Mouse (Mus musculus) intestine, embryonic 14.5 days (tissue): Measurements from ENCODE around the gene Sgsm1. TPM values are rescaled to one million over a fixed set of nuclear protein-coding genes. Genes with fewer than 3 reads are reported as not detected.
A peak's percentile ranks its signal among the peaks of the same experiment; 100 is the strongest.

Experiments
- ATAC-seq: fragments of 200-750 bp; cut with Nextera tagmentation; replicated peaks from 2 replicates; pipeline ENCODE4 v1.8.0; 2017; ENCODE audit warnings: low read depth, moderate number of reproducible peaks, moderate TSS enrichment, moderate library complexity; ENCODE audit not compliant: low FRiP score, low TSS enrichment
- DNase-seq: peaks from one replicate; pipeline ENCODE4 v3.0.0-alpha.2; 2018; ENCODE audit warnings: low spot score
- H3K27ac ChIP-seq: fragments of 300-500 bp; sonication (generic); 2 replicates; pipeline ENCODE4 v1.5.1; 2014; ENCODE audit warnings: low read depth, mild to moderate bottlenecking, control low read depth
- H3K27me3 ChIP-seq: fragments of 300-500 bp; sonication (generic); replicated peaks from 2 replicates; pipeline ENCODE4 v1.6.1; 2014; ENCODE audit warnings: low read length, control low read depth; ENCODE audit not compliant: control insufficient read depth, insufficient read depth
- H3K36me3 ChIP-seq: fragments of 300-500 bp; sonication (generic); 2 replicates; pipeline ENCODE4 v1.6.1; 2014; ENCODE audit warnings: low read length, control low read depth; ENCODE audit not compliant: control insufficient read depth, insufficient read depth
- H3K4me1 ChIP-seq: fragments of 300-500 bp; sonication (generic); replicated peaks from 2 replicates; pipeline ENCODE4 v1.6.1; 2014; ENCODE audit warnings: low read length, control low read depth, mixed read lengths; ENCODE audit not compliant: control insufficient read depth, insufficient read depth
- H3K4me2 ChIP-seq: fragments of 300-500 bp; sonication (generic); 2 replicates; pipeline ENCODE4 v1.6.1; 2014; ENCODE audit warnings: low read length
- H3K4me3 ChIP-seq: fragments of 300-500 bp; sonication (generic); 2 replicates; pipeline ENCODE4 v1.5.1; 2014; ENCODE audit warnings: low read depth, low read length, control low read depth, mixed read lengths
- H3K9ac ChIP-seq: fragments of 300-500 bp; sonication (generic); 2 replicates; pipeline ENCODE4 v1.6.1; 2014; ENCODE audit warnings: mild to moderate bottlenecking, low read length
- H3K9me3 ChIP-seq: fragments of 300-500 bp; sonication (generic); 2 replicates; pipeline ENCODE4 v1.6.1; 2016; ENCODE audit warnings: low read length, control low read depth; ENCODE audit not compliant: control insufficient read depth
- WGBS: fragments of 180-500 bp; shearing (Covaris S2); extraction: QIAGEN DNeasy Blood & Tissue Kit; methylation state at CpG from one replicate; pipeline ENCODE4 v1.1.7; 2014; 5-methylcytosine and 5-hydroxymethylcytosine counted together
- polyA plus RNA-seq: library from polyadenylated mRNA; unstranded; fragments of >200 nt; fragmentation: Nextera tagmentation; extraction: Ambion mirVana; gene quantifications from 2 replicates; pipeline ENCODE4 v1.2.1, GENCODE M21; 2014

Sgsm1 gene
- 8.8 and 10.0 TPM in 2 replicates for polyA plus RNA-seq

DNA sequence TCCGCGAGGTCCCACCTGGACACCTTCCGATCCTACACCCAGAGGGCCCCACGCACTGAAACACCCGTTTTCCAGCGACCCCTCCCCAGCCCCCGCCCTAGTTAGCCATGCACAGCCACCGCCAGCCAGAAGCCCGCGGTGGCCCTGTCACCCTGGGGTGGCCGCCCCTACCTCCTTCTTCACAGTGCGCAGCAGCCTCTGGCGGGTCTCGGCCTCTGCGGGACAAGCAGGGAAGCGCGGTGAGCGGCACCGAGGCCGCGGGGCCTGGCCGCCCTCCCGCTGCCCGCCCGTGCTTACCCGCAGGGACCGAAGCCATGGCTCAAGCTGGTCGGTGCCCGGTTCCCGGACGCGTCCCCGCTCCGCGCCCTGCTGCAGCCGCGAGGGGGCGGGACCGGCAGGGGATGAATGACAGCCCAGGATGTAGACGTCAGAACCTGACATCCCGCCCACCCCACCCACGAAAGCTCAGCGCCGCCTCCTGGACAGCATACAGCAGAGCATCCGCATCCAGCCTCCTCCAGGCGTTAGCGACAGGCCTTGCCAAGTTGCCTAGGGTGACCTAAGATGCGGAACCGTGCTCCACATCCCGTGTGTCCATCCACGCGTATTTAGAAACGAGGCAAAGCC lies at the start of gene Sgsm1:
Sgsm1 (minus strand) TSS at position 410 of the 627 bp plus-strand sequence.
- H3K27ac ChIP-seq, result no peak within 1 kb of the TSS
- H3K27me3 ChIP-seq, result peaks cover 14% of the 10 kb centered on the region; the same call in 1 of the 2 replicates
- peak within 1 kb of the TSS; percentile 71 for H3K4me2 ChIP-seq
- WGBS, result 3% methylated on average over 53 of the region's 53 CpGs
- no peaks in the 10 kb centered on the region for H3K36me3 ChIP-seq
- H3K9me3 ChIP-seq, result 0 out of 2 replicates have a peak, but pooled peaks cover 5% of the 10 kb centered on the region
- peaks cover 8% of the 10 kb centered on the region; the same call in 1 of the 2 replicates for H3K4me1 ChIP-seq
- peak within 1 kb of the TSS; percentile 50 for H3K4me3 ChIP-seq
- peak; percentile 79 for ATAC-seq
- H3K9ac ChIP-seq, result peak within 1 kb of the TSS; percentile 40
- peak; percentile 92 for DNase-seq

GRCm38 (mm10) chr5:113358833-113359232 lies 48.2 kb upstream of the Sgsm1 start:
- ATAC-seq (no peak; the same call in 1 of the 2 replicates), DNase-seq (no peak)
- H3K4me2 ChIP-seq, result no peak overlapping the region
- H3K9me3 ChIP-seq, result no peaks in the 10 kb centered on the region
- no peaks in the 10 kb centered on the region for H3K36me3 ChIP-seq
- 2% methylated on average over 11 of the region's 11 CpGs for WGBS
- no peaks in the 10 kb centered on the region for H3K27me3 ChIP-seq
- no peak overlapping the region for H3K4me3 ChIP-seq
- no peak overlapping the region for H3K27ac ChIP-seq
- 0 out of 2 replicates have a peak, but pooled peaks cover 3% of the 10 kb centered on the region for H3K4me1 ChIP-seq
- no peak overlapping the region for H3K9ac ChIP-seq

GRCm38 (mm10) chr5:113357656-113358055 lies 47.1 kb upstream of the Sgsm1 start:
- no peaks in the 10 kb centered on the region for H3K36me3 ChIP-seq
- no peak overlapping the region for H3K9ac ChIP-seq
- no peak overlapping the region for H3K4me2 ChIP-seq
- DNase-seq, result no peak
- H3K9me3 ChIP-seq, result no peaks in the 10 kb centered on the region
- no peak overlapping the region for H3K4me3 ChIP-seq
- no peaks in the 10 kb centered on the region for H3K27me3 ChIP-seq
- H3K4me1 ChIP-seq, result 0 out of 2 replicates have a peak, but pooled peaks cover 3% of the 10 kb centered on the region
- WGBS, result 46% methylated on average over 3 of the region's 3 CpGs
- no peak for ATAC-seq
- H3K27ac ChIP-seq, result no peak overlapping the region

DNA sequence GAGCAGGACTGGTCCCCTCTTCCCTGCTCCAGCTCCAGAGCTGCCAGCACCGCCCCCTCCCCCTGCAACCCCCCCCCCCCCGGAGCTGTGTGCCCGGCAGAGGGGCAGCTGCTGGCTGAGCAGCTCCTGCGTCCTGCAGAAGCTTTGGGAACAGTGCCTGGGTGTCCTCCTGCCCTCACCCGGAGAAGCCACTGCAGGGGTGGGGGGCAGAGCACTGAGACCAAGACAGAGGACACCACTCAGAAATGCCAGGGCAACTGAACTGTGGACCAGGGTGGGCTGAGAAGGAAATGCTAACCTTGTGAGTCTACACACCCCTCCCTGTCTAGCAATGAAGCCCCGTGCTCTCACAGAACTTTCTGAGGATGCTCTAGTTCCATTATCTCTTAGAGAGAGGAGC lies 46.6 kb upstream of the Sgsm1 start, which contains the start of gene Aym1:
Aym1 (plus strand) TSS at position 109 of the 400 bp plus-strand sequence.
- no peak within 1 kb of the TSS for H3K27ac ChIP-seq
- DNase-seq (no peak), ATAC-seq (no peak)
- H3K4me1 ChIP-seq, result peaks cover 3% of the 10 kb centered on the region; the same call in 1 of the 2 replicates
- no peak within 1 kb of the TSS for H3K4me3 ChIP-seq
- 30% methylated on average over 4 of the region's 6 CpGs for WGBS
- no peaks in the 10 kb centered on the region for H3K27me3 ChIP-seq
- no peak within 1 kb of the TSS for H3K9ac ChIP-seq
- H3K4me2 ChIP-seq, result no peak within 1 kb of the TSS
- H3K9me3 ChIP-seq, result no peaks in the 10 kb centered on the region
- H3K36me3 ChIP-seq, result no peaks in the 10 kb centered on the region

- 41% methylated on average over 16 of the region's 16 CpGs for WGBS
- H3K9me3 ChIP-seq, result no peaks in the 10 kb centered on the region
- H3K27me3 ChIP-seq, result peaks cover 8% of the 10 kb centered on the region
- no peaks in the 10 kb centered on the region for H3K36me3 ChIP-seq
- DNase-seq (no peak), ATAC-seq (no peak)
- H3K27ac ChIP-seq, result no peak overlapping the region
- 0 out of 2 replicates have a peak overlapping the region, but pooled peaks have one; percentile 6 for H3K4me2 ChIP-seq
- H3K9ac ChIP-seq, result no peak overlapping the region
- no peak overlapping the region for H3K4me3 ChIP-seq
- peaks cover 3% of the 10 kb centered on the region; the same call in 1 of the 2 replicates for H3K4me1 ChIP-seq
These were observed 43.7 kb upstream of the Sgsm1 start for GRCm38 (mm10) chr5:113354311-113354710.

GRCm38 (mm10) chr5:113352636-113353035 lies 42.0 kb upstream of the Sgsm1 start:
- no peak overlapping the region for H3K9ac ChIP-seq
- DNase-seq (no peak), ATAC-seq (no peak)
- H3K9me3 ChIP-seq, result no peaks in the 10 kb centered on the region
- no peaks in the 10 kb centered on the region; the same call in 1 of the 2 replicates for H3K4me1 ChIP-seq
- H3K27me3 ChIP-seq, result peaks cover 24% of the 10 kb centered on the region
- no peak overlapping the region for H3K27ac ChIP-seq
- H3K36me3 ChIP-seq, result no peaks in the 10 kb centered on the region
- H3K4me2 ChIP-seq, result no peak overlapping the region
- H3K4me3 ChIP-seq, result no peak overlapping the region
- 64% methylated on average over 6 of the region's 6 CpGs for WGBS

GRCm38 (mm10) chr5:113351768-113352167 lies 41.2 kb upstream of the Sgsm1 start:
- H3K4me2 ChIP-seq, result no peak overlapping the region
- H3K36me3 ChIP-seq, result no peaks in the 10 kb centered on the region
- H3K4me1 ChIP-seq, result no peaks in the 10 kb centered on the region; the same call in 1 of the 2 replicates
- no peak for DNase-seq
- no peak overlapping the region for H3K27ac ChIP-seq
- ATAC-seq, result no peak
- WGBS, result 89% methylated on average over 3 of the region's 3 CpGs
- H3K9ac ChIP-seq, result no peak overlapping the region
- no peak overlapping the region for H3K4me3 ChIP-seq
- no peaks in the 10 kb centered on the region for H3K9me3 ChIP-seq
- peaks cover 33% of the 10 kb centered on the region for H3K27me3 ChIP-seq

DNA sequence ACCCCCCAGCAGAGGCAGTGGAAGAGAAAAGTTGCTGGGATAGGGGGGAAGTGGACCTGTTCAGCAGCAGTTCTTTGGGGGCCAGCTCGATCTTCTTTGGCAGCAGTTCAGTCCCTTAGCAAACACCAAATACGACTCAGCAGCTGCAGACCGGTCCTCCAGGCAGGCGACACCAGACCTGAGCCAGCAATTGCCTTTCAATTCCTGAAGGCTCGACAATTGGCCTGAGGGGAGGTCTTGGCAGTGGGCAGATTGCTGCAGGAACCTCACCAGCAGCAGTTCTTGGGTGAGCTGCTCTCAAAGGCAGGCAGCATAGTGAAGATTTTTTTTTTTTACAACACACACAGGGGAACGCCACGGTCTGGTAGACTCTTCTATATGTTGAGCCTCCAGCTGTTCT lies 39.2 kb upstream of the Sgsm1 start:
- DNase-seq (no peak), ATAC-seq (no peak)
- WGBS, result 19% methylated on average over 7 of the region's 7 CpGs
- Histone ChIP-seq H3K4me2 (no peak overlapping the region), H3K27ac (no peak overlapping the region), H3K4me1 (no peaks in the 10 kb centered on the region; the same call in 1 of the 2 replicates), H3K9ac (no peak overlapping the region), H3K9me3 (no peaks in the 10 kb centered on the region), H3K27me3 (peaks cover 53% of the 10 kb centered on the region), H3K4me3 (no peak overlapping the region), H3K36me3 (no peaks in the 10 kb centered on the region)

DNA sequence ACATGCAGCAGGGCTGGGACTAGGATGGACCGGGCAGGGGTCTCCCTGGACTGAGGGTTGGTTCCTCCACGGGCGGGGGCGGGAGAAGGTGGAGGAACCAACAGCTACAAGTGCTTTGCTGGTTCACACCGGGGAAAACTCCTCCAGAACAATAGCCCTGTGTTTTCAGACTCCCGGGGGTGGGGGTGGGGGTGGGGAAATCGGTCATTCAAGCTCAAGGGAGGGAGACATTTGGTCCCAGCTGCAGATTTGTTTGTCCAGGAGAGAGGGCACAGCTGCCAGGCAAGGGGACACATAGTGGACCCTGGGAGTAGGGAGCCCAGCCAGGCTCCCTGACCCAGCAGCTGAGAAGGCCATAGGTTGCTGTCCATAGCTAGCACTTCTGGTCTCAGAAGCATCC lies 38.6 kb upstream of the Sgsm1 start:
- Histone ChIP-seq H3K27me3 (peaks cover 58% of the 10 kb centered on the region), H3K4me2 (no peak overlapping the region), H3K4me3 (no peak overlapping the region), H3K9ac (no peak overlapping the region), H3K9me3 (no peaks in the 10 kb centered on the region), H3K4me1 (no peaks in the 10 kb centered on the region; the same call in 1 of the 2 replicates), H3K27ac (no peak overlapping the region), H3K36me3 (no peaks in the 10 kb centered on the region)
- DNase-seq, result no peak
- ATAC-seq, result no peak
- WGBS, result 14% methylated on average over 7 of the region's 7 CpGs
